Mouse (Mus musculus) monocyte, adult 59 days (primary cell): Measurements from ENCODE around the gene Ralgapa1. TPM values are rescaled to one million over a fixed set of nuclear protein-coding genes. Genes with fewer than 3 reads are reported as not detected.

Experiments
- total RNA-seq, 2 experiments: library from RNA; stranded (reverse); gene quantifications; one replicate each; pipeline ENCODE4 v1.2.4; 2023

Gene Ralgapa1
- total RNA-seq: 10 to 100 TPM; 45.8 to 47.1 TPM

DNA sequence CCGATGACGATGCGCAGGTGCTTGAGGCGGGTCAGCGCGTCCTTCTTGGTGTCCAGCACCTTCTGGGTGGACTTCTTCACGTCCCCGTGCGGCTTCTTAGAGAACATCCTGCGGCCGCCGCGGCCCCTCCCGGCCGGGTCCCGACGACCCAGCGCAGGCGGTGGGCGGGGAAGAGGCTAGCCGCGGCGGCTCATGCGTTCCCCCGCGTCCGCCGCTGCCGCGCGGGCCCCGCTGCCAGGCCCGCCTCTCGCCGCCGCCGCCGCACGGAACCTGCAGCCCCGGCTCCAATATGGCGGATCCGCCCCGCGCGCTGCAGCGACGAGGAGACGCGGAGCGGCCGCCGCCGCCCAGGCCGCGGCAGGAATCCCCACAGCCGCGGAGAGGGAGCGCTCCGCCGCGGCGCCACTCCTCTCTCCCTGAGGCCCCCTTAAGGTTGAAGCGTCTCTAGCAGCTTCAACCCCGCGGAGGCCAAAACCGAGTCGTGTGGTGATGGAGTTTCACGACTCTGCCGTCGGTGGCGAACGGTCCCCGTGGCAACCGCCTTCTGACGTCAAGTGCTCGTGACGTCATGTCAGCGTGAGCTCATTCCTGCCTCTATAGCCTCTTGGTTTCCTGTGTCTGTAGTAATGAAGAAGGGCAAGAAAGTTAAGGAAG, at the start of gene Ralgapa1:
Gene Ralgapa1, minus strand, starts transcription at position 507 of the 654 bp plus-strand sequence.

DNA sequence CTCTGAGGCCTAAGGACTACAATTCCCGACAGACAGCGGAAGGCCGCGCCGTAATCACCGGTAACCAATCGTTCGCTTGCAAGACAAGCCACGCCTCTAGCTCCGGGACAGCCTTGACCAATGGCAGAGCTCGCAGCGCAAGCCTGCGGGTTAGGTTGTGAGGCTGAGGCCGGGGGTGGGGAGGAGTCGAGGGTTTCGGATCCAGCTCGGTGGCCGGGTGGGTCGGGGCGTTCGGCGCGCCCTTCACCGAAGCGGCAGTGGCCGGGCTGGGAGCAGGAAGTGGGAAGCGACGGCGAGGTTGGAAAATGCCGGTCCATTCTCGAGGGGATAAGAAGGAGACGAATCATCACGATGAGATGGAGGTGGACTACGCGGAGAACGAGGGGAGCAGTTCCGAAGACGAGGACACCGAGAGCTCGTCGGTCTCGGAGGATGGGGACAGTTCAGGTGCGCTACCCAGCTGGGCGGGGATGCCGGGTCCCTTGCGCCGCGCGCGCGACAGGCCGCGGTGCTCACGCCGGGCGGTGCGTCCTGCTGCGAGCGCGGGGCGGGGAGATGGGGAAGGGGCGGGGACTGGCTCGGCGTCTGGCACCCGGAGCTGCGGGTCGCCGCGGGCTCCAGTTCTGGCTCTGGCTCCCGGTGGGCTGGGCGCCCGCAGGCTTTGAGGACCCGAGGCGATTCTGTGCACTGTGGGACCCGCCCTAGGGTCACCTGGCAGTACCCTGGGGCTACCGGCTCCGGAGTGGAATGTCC, 15.4 kb upstream of the Ralgapa1 start, which contains the start of gene Brms1l:
Gene Brms1l, plus strand, starts transcription at position 126 of the 753 bp plus-strand sequence.

DNA sequence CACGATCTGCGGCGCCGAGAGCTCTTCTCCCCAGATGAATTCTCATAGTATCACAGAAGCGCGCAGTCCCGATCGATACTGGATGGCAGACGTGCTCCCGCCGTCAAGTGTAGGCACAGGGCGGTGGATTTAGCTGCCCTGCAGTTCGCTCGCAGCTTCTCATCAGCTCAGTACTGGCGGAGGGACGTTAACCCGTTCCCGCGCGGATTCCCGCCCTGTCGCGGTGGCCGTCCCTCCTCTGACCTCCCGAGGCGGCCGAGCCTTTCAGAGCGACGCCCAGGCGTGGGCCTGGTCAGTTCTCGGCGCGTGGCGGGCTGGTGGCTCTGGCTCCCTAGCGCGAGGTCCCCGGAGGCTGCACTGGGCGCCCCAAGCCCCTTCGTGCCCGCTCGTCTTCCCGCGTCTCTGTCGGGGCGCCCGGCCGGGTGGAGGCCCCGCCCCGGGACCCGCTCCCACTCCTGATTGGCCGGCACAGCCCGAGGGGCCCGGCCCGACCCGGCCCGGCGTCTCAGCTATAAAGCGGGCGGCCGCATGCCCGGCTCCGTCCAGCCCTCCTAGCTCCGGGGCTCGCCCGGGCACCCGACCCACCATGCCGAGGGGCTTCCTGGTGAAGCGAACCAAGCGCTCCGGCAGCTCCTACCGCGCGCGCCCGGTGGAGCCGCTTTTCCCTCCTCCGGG, 221.9 kb downstream of the Ralgapa1 start, which contains the start of gene Insm2:
Gene Insm2, plus strand, starts transcription at position 541 of the 675 bp plus-strand sequence.

DNA sequence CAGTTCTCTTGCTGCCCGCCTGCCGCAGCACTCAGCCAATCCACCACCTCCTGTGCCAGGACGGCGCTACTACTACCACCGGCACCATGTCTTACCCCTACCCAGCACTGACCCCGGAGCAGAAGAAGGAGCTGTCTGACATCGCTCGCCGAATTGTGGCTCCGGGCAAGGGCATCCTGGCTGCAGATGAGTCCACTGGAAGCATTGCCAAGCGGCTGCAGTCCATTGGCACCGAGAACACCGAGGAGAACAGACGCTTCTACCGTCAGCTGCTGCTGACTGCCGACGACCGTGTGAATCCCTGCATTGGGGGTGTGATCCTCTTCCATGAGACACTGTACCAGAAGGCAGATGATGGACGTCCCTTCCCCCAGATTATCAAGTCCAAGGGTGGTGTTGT, 255.8 kb downstream of the Ralgapa1 start, which contains the start of gene Aldoart2:
Gene Aldoart2, plus strand, starts transcription at position 34 of the 400 bp plus-strand sequence.

Other genes with a start within 250 kb of the Ralgapa1 start
- gene Insm2, start 221.7 kb downstream of the Ralgapa1 start, total RNA-seq: not detected
- gene Brms1l, start 15.2 kb upstream of the Ralgapa1 start, total RNA-seq: 10 to 100 TPM; 15.7 to 23.7 TPM